Mouse (Mus musculus) macrophage (primary cell): Measurements from ENCODE around the gene Gm10668. TPM values are rescaled to one million over a fixed set of nuclear protein-coding genes. Genes with fewer than 3 reads are reported as not detected.
"Not testable (repeated sequence)": the region's sequence is repeated elsewhere in the genome, so short reads cannot be mapped to it uniquely, and the experiment has no call there.

Experiments used
- H3K27ac ChIP-seq: fragments of 350-480 bp; formaldehyde crosslinking; 2 replicates; pipeline ENCODE4 v1.9.0; 2021
- H3K36me3 ChIP-seq: fragments of 350-480 bp; formaldehyde crosslinking; 2 replicates; pipeline ENCODE4 v1.9.0; 2021; ENCODE audit errors: inconsistent target
- H3K4me3 ChIP-seq: fragments of 350-480 bp; formaldehyde crosslinking; 2 replicates; pipeline ENCODE4 v1.9.0; 2021; ENCODE audit errors: inconsistent target
- H3K79me2 ChIP-seq: fragments of 350-480 bp; formaldehyde crosslinking; 2 replicates; pipeline ENCODE4 v1.9.0; 2021; ENCODE audit errors: inconsistent target
- WGBS: methylation state at CpG from one replicate; pipeline ENCODE4 v1.1.7; 2026; ENCODE audit warnings: inconsistent platforms; ENCODE audit not compliant: missing documents; 5-methylcytosine and 5-hydroxymethylcytosine counted together
- polyA plus RNA-seq: library from polyadenylated mRNA; stranded (reverse); fragments of 250-400 nt; gene quantifications from 3 replicates; pipeline ENCODE4 v1.2.4, GENCODE M21; 2018; ENCODE audit warnings: inconsistent platforms
- total RNA-seq, 78 experiments: library from RNA; depleted of rRNA; stranded (reverse); fragments of 250-400 nt; gene quantifications; 1 replicate in 9 of 78; 2 replicates in 24 of 78; 3 replicates in 43 of 78; 4 replicates in 2 of 78; pipeline ENCODE4 v1.2.4; 2018; ENCODE audit warnings: inconsistent platforms in 56 of 78

The Gm10668 gene
- not detected for total RNA-seq (2018; cell fraction: chromatin; rRNA removed)
- total RNA-seq (2018; cell fraction: cytosol; rRNA removed), result not detected
- total RNA-seq (2018; cell fraction: nucleus; rRNA removed), result not detected
- not detected in 3 replicates for polyA plus RNA-seq

- not testable (repeated sequence) for H3K27ac ChIP-seq, H3K79me2 ChIP-seq, H3K4me3 ChIP-seq, H3K36me3 ChIP-seq
- WGBS, result no CpG with 5 or more reads among the region's 1 CpGs
Measured at GRCm38 (mm10) chr7:20730524-20730923, at the start of gene Gm10668. Gene Gm10668 (minus strand): TSS chr7:20730624.

GRCm38 (mm10) chr7:20770885-20771284, 40.5 kb upstream of the Gm10668 start, which contains the start of gene Vmn1r112:
Gene Vmn1r112 (plus strand): TSS chr7:20771185.
- not testable (repeated sequence) for H3K27ac ChIP-seq, H3K36me3 ChIP-seq, H3K4me3 ChIP-seq, H3K79me2 ChIP-seq
- no CpG with 5 or more reads among the region's 3 CpGs for WGBS

GRCm38 (mm10) chr7:20703116-20703515, 27.3 kb downstream of the Gm10668 start, which contains the start of gene Vmn1r111:
Gene Vmn1r111 (minus strand): TSS chr7:20703216.
- H3K79me2 ChIP-seq, H3K4me3 ChIP-seq, H3K36me3 ChIP-seq, H3K27ac ChIP-seq: not testable (repeated sequence)
- WGBS, result no CpG with 5 or more reads among the region's 2 CpGs

Other genes starting within 250 kb of the Gm10668 start
- not detected in 3 replicates for gene Vmn1r103, start 220.1 kb downstream of the Gm10668 start, polyA plus RNA-seq
- gene Vmn1r104, start 196.8 kb downstream of the Gm10668 start, polyA plus RNA-seq, result not detected in 3 replicates
- gene Gm5726, start 184.9 kb downstream of the Gm10668 start, polyA plus RNA-seq, result not detected in 3 replicates
- gene Gm4141, start 154.4 kb downstream of the Gm10668 start, polyA plus RNA-seq, result not detected in 3 replicates
- not detected in 3 replicates for gene Gm4513, start 131.6 kb downstream of the Gm10668 start, polyA plus RNA-seq
- not detected in 3 replicates for gene Vmn1r107, start 61.7 kb downstream of the Gm10668 start, polyA plus RNA-seq
- gene Vmn1r111, start 27.4 kb downstream of the Gm10668 start, polyA plus RNA-seq, result not detected in 3 replicates
- not detected in 3 replicates for gene Vmn1r112, start 40.6 kb upstream of the Gm10668 start, polyA plus RNA-seq
- not detected in 3 replicates for gene Vmn1r113, start 56.7 kb upstream of the Gm10668 start, polyA plus RNA-seq
- gene Vmn1r114, start 81.6 kb upstream of the Gm10668 start, polyA plus RNA-seq, result not detected in 3 replicates
- not detected in 3 replicates for gene Vmn1r115, start 114.4 kb upstream of the Gm10668 start, polyA plus RNA-seq
- gene Vmn1r116, start 141.6 kb upstream of the Gm10668 start, polyA plus RNA-seq, result not detected in 3 replicates
- not detected in 3 replicates for gene Vmn1r117, start 153.5 kb upstream of the Gm10668 start, polyA plus RNA-seq
- gene Vmn1r118, start 181.7 kb upstream of the Gm10668 start, polyA plus RNA-seq, result not detected in 3 replicates